Mouse (Mus musculus): ENCODE results near the gene Tsacc.

GRCm38 (mm10) chr3:88336058-88337013 is 39.5 kb upstream of the Tsacc start, which contains the start of the genes Tmem79 and Smg5:
- TF ChIP-seq CTCF (IDR thresholded peaks at IDR 0.05; ENCODE audit: low read depth, low read length) = no peak
- TF ChIP-seq POLR2A (IDR thresholded peaks at IDR 0.05; ENCODE audit: borderline replicate concordance, low read depth, low read length) = peak; percentile 74
